Mouse (Mus musculus): ENCODE results near the gene Inhbc. TPM values are rescaled to one million over a fixed set of nuclear protein-coding genes. Genes with fewer than 3 reads are reported as not detected.
"Not testable (repeated sequence)": the region's sequence is repeated elsewhere in the genome, so short reads cannot be mapped to it uniquely, and the experiment has no call there.

The Inhbc gene
- total and polyA plus RNA-seq, 3 experiments = not detected

DNA sequence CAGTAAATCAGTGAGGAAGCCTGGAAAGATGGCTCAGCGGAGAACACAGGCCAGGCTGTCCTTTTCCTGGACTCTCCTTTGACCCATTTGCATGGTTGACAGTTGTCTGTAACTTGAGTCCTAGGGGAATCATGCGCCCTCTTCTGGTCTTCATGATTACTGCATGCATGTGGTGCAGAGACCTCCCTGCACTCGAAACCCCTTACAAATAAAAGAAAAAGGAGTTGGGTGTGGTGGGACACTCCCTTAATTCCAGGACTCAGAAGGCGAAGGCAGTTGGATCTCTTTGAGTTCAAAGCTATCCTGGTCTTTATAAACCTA lies 57.9 kb downstream of the Inhbc start:
- Histone ChIP-seq H3K4me1 (ENCODE audit: control insufficient read depth, insufficient read depth, low read length) (peaks cover 2% of the 10 kb centered on the region), H3K4me3 (peak overlapping the region; percentile 92), H3K27ac (peak overlapping the region; percentile 89), H3K79me2 (replicated peaks; ENCODE audit: control insufficient read depth, insufficient read depth, low read length) (no peaks in the 10 kb centered on the region), H3K9ac (ENCODE audit: low read depth, low read length) (peak overlapping the region; percentile 72), H3K36me3 (ENCODE audit: control insufficient read depth, insufficient read depth, low read length) (no peaks in the 10 kb centered on the region), H3K27me3 (ENCODE audit: control insufficient read depth, insufficient read depth, low read length) (no peaks in the 10 kb centered on the region)
- TF ChIP-seq CTCF (IDR thresholded peaks at IDR 0.05) (no peak; the same call in 1 of the 2 replicates), POLR2A (IDR thresholded peaks at IDR 0.05; ENCODE audit: insufficient read depth, low read depth, low read length) (peak; percentile 39; the same call in 1 of the 2 replicates), EP300 (IDR thresholded peaks at IDR 0.05; ENCODE audit: insufficient read depth, low read depth, low read length) (peak; percentile 79)
- intact Hi-C loops (cut with DNase I) = loop anchor here (5.0 kb wide), 1 partner anchor 190 kb away; the partner anchor contains the start of gene Os9
- under 1% methylated on average over 4 of the region's 4 CpGs for WGBS
- DNase-seq = peak; percentile 81 to 84

DNA sequence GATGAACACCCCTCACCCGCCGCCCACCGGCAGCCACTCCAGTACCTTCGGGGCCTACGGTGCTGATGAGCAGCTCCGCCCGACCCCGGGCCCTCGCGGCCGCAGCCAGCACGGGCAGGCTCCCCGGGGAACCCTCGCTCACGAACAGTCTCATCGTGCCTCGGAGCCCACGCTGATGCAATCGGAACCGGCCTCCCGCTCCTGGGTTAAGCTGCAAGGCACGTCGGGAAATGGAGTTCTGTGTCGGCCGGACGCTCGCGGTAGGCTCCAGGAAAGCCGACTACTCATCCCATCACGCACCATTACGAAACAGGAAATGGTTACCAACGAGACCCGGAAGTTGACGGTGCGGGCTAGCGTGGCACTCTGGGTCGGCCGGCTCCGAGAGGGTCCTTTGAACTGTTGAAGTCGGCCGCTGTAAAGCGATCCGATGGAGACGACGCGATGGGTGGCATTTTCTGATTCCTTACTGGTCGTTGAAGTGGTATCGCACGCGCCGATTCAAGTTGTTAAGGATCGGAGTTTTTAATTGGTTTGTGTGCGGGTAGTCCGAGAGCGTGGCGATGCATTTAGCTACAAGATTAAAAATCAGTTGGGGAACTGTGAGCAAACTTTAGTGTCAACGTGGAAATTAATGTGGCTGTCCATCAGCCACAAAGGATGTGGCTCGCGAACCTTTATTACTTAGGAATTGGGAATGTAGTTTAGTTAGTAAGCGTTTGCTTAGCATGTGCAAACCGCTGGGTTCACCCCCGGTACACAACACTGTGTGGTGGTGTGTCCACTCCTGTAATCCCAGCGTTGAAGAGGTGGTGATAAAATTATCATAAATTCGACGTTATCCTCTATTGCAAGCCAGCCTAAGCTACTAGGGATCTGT lies 58.5 kb downstream of the Inhbc start, which contains the start of gene Mars:
TSS of gene Mars (minus strand) at position 311 of the 880 bp plus-strand sequence.
- H3K4me3 ChIP-seq = peak within 1 kb of the TSS; percentile 92
- DNase-seq = peak; percentile 94 to 96
- peak within 1 kb of the TSS; percentile 81 for H3K9ac ChIP-seq (ENCODE audit: low read depth, low read length)
- no peaks in the 10 kb centered on the region for H3K36me3 ChIP-seq (ENCODE audit: control insufficient read depth, insufficient read depth, low read length)
- under 1% methylated on average over 65 of the region's 65 CpGs for WGBS
- intact Hi-C loops (cut with DNase I) = loop anchor here (1.0 to 5.0 kb wide), 3 partner anchors 21 to 189 kb away; partner anchors contain the start of genes Dctn2 and Os9
- peaks cover 2% of the 10 kb centered on the region for H3K4me1 ChIP-seq (ENCODE audit: control insufficient read depth, insufficient read depth, low read length)
- no peaks in the 10 kb centered on the region for H3K27me3 ChIP-seq (ENCODE audit: control insufficient read depth, insufficient read depth, low read length)
- peak within 1 kb of the TSS; percentile 89 for H3K27ac ChIP-seq
- no peaks in the 10 kb centered on the region for H3K79me2 ChIP-seq (replicated peaks; ENCODE audit: control insufficient read depth, insufficient read depth, low read length)
- peak; percentile 81; the same call in 1 of the 2 replicates for TF ChIP-seq EP300 (IDR thresholded peaks at IDR 0.05; ENCODE audit: insufficient read depth, low read depth, low read length)
- peak; percentile 79; the same call in 1 of the 2 replicates for TF ChIP-seq POLR2A (IDR thresholded peaks at IDR 0.05; ENCODE audit: insufficient read depth, low read depth, low read length)
- no peak for TF ChIP-seq CTCF (IDR thresholded peaks at IDR 0.05)

DNA sequence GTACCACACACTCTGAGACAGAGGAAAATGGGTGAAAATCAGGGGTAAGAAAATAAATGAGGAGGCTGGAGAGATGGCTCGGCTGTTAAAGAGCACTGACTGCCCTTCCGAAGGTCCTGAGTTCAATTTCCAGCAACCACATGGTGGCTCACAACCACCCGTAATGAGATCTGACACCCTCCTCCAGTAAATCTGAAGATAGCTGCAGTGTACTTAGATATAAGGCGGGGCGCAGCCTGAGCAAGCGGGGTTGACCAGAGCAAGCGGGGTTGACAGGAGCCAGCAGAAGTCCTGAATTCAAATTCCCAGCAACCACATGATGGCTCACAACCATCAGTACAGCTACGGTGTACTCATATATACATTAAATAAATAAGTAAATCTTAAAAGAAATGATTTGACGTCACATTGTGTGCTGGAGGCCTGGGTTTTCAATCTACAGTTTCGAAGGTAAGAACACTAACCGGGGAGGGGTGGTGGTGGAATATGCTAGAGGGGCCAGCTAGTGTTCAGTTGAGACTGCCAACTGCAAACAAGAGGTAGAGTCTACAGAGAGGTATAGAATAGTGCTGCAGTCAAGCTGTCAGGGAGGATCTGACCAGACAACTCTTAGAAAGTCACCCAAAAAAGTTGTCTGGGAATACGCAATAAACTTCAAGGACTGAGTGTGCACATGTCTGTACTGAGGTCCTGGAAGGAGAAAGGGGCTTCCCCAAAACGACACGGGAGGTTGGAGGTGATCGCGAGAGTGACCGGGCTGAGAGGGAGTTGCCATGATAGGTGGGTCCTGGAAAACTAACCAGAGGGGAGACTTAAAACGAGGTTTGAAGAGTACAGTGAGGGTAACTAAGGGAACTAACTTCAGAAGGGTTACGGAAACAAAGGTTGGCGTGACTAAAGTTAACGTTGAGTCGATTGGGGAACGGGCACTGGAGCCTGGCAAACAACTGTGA lies 59.4 kb downstream of the Inhbc start:
- intact Hi-C loops (cut with DNase I) = loop anchor here (1.0 to 5.0 kb wide), 3 partner anchors 20 to 188 kb away; partner anchors contain the start of genes Dctn2 and Os9
- Histone ChIP-seq H3K4me1 (ENCODE audit: control insufficient read depth, insufficient read depth, low read length) (peaks cover 2% of the 10 kb centered on the region), H3K27ac (peak overlapping the region; percentile 89), H3K79me2 (replicated peaks; ENCODE audit: control insufficient read depth, insufficient read depth, low read length) (no peaks in the 10 kb centered on the region), H3K9ac (ENCODE audit: low read depth, low read length) (peak overlapping the region; percentile 81), H3K27me3 (ENCODE audit: control insufficient read depth, insufficient read depth, low read length) (no peaks in the 10 kb centered on the region), H3K36me3 (ENCODE audit: control insufficient read depth, insufficient read depth, low read length) (no peaks in the 10 kb centered on the region), H3K4me3 (peak overlapping the region; percentile 92)
- WGBS = 33% methylated on average over 23 of the region's 23 CpGs
- no peak for DNase-seq
- TF ChIP-seq POLR2A (IDR thresholded peaks at IDR 0.05; ENCODE audit: insufficient read depth, low read depth, low read length) (no peak), CTCF (IDR thresholded peaks at IDR 0.05) (no peak), EP300 (IDR thresholded peaks at IDR 0.05; ENCODE audit: insufficient read depth, low read depth, low read length) (no peak)

DNA sequence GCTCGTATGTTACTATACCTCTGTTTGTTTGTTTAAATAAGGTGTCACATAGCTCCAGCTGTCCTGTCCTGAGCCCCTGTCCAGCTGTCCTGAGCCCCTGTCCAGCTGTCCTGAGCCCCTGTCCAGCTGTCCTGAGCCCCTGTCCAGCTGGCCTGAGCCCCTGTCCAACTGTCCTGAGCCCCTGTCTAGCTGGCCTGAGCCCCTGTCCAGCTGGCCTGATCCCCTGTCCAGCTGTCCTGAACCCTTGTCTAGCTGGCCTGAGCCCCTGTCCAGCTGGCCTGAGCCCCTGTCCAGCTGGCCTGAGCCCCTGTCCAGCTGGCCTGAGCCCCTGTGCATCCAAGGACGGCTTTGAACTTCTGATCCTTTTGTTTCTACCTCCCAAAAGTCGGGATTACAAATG lies 61.1 kb downstream of the Inhbc start:
- H3K4me3 ChIP-seq; H3K9ac ChIP-seq (ENCODE audit: low read depth, low read length); H3K36me3 ChIP-seq (ENCODE audit: control insufficient read depth, insufficient read depth, low read length); H3K79me2 ChIP-seq (replicated peaks; ENCODE audit: control insufficient read depth, insufficient read depth, low read length); H3K27me3 ChIP-seq (ENCODE audit: control insufficient read depth, insufficient read depth, low read length); DNase-seq; intact Hi-C loops (cut with DNase I); H3K27ac ChIP-seq; H3K4me1 ChIP-seq (ENCODE audit: control insufficient read depth, insufficient read depth, low read length): not testable (repeated sequence)
- WGBS = 79% methylated on average over 3 of the region's 3 CpGs

Other genes starting within 250 kb of the Inhbc start
- gene Os9, start 249.3 kb downstream of the Inhbc start, total RNA-seq (2021) = 10 to 100 TPM; 24.4 to 25.1 TPM
- gene Os9, start 249.3 kb downstream of the Inhbc start, polyA plus RNA-seq (2012; rRNA removed) = 25.6 and 26.4 TPM in 2 replicates
- gene B4galnt1, start 205.2 kb downstream of the Inhbc start, total RNA-seq (2021) = 1 to 10 TPM; 1.8 to 2.0 TPM
- 4.0 and 9.5 TPM in 2 replicates for gene B4galnt1, start 205.2 kb downstream of the Inhbc start, polyA plus RNA-seq (2012; rRNA removed)
- 10 to 100 TPM; 13.2 to 14.7 TPM for gene Slc26a10, start 189.8 kb downstream of the Inhbc start, total RNA-seq (2021)
- 40.5 and 68.0 TPM in 2 replicates for gene Slc26a10, start 189.8 kb downstream of the Inhbc start, polyA plus RNA-seq (2012; rRNA removed)
- gene Arhgef25, start 180.3 kb downstream of the Inhbc start, total RNA-seq (2021) = 10 to 100 TPM in 1 of 2 experiments, 1 to 10 TPM in 1; 9.8 to 10.1 TPM
- 17.4 and 18.2 TPM in 2 replicates for gene Arhgef25, start 180.3 kb downstream of the Inhbc start, polyA plus RNA-seq (2012; rRNA removed)
- 10 to 100 TPM; 23.7 to 24.2 TPM for gene Dtx3, start 174.7 kb downstream of the Inhbc start, total RNA-seq (2021)
- 92.6 and 102 TPM in 2 replicates for gene Dtx3, start 174.7 kb downstream of the Inhbc start, polyA plus RNA-seq (2012; rRNA removed)
- 10 to 100 TPM; 25.7 to 28.8 TPM for gene Pip4k2c, start 158.8 kb downstream of the Inhbc start, total RNA-seq (2021)
- 29.0 and 42.3 TPM in 2 replicates for gene Pip4k2c, start 158.8 kb downstream of the Inhbc start, polyA plus RNA-seq (2012; rRNA removed)
- under 1 TPM; 0.34 to 0.45 TPM for gene Kif5a, start 107.1 kb downstream of the Inhbc start, total RNA-seq (2021)
- 1.3 and 2.2 TPM in 2 replicates for gene Kif5a, start 107.1 kb downstream of the Inhbc start, polyA plus RNA-seq (2012; rRNA removed)
- gene Dctn2, start 104.1 kb downstream of the Inhbc start, total RNA-seq (2021) = 100 to 1,000 TPM; 123 to 135 TPM
- gene Dctn2, start 104.1 kb downstream of the Inhbc start, polyA plus RNA-seq (2012; rRNA removed) = 139 and 167 TPM in 2 replicates
- 10 to 100 TPM; 19.2 to 20.4 TPM for gene Mbd6, start 81.4 kb downstream of the Inhbc start, total RNA-seq (2021)
- gene Mbd6, start 81.4 kb downstream of the Inhbc start, polyA plus RNA-seq (2012; rRNA removed) = 15.8 and 22.3 TPM in 2 replicates
- gene Mars, start 58.6 kb downstream of the Inhbc start, total RNA-seq (2021) = 10 to 100 TPM; 42.6 to 47.7 TPM
- gene Mars, start 58.6 kb downstream of the Inhbc start, polyA plus RNA-seq (2012; rRNA removed) = 36.6 and 51.3 TPM in 2 replicates
- 1 to 10 TPM; 2.3 to 2.4 TPM for gene Arhgap9, start 48.5 kb downstream of the Inhbc start, total RNA-seq (2021)
- gene Arhgap9, start 48.5 kb downstream of the Inhbc start, polyA plus RNA-seq (2012; rRNA removed) = 2.5 and 4.8 TPM in 2 replicates
- under 1 TPM; 0.91 to 0.96 TPM for gene Gli1, start 28.5 kb downstream of the Inhbc start, total RNA-seq (2021)
- 2.4 and 3.2 TPM in 2 replicates for gene Gli1, start 28.5 kb downstream of the Inhbc start, polyA plus RNA-seq (2012; rRNA removed)
- not detected for gene Inhbe, start 16.0 kb downstream of the Inhbc start, total RNA-seq (2021)
- not detected in 2 replicates for gene Inhbe, start 16.0 kb downstream of the Inhbc start, polyA plus RNA-seq (2012; rRNA removed)
- 100 to 1,000 TPM; 151 to 171 TPM for gene R3hdm2, start 9.9 kb upstream of the Inhbc start, total RNA-seq (2021)
- 120 and 154 TPM in 2 replicates for gene R3hdm2, start 9.9 kb upstream of the Inhbc start, polyA plus RNA-seq (2012; rRNA removed)
- gene Stac3, start 131.3 kb upstream of the Inhbc start, total RNA-seq (2021) = 1 to 10 TPM in 1 of 2 experiments, under 1 TPM in 1; 0.21 to 1.2 TPM
- gene Stac3, start 131.3 kb upstream of the Inhbc start, polyA plus RNA-seq (2012; rRNA removed) = 0.86 and 1.7 TPM in 2 replicates
- 10 to 100 TPM; 20.1 to 27.9 TPM for gene Ndufa4l2, start 144.5 kb upstream of the Inhbc start, total RNA-seq (2021)
- gene Ndufa4l2, start 144.5 kb upstream of the Inhbc start, polyA plus RNA-seq (2012; rRNA removed) = 45.1 and 64.4 TPM in 2 replicates
- 10 to 100 TPM; 42.6 to 43.4 TPM for gene Shmt2, start 152.0 kb upstream of the Inhbc start, total RNA-seq (2021)
- 60.9 and 67.0 TPM in 2 replicates for gene Shmt2, start 152.0 kb upstream of the Inhbc start, polyA plus RNA-seq (2012; rRNA removed)
- gene Nxph4, start 164.1 kb upstream of the Inhbc start, total RNA-seq (2021) = under 1 TPM; 0.34 to 0.68 TPM
- 0.39 and 0.41 TPM in 2 replicates for gene Nxph4, start 164.1 kb upstream of the Inhbc start, polyA plus RNA-seq (2012; rRNA removed)